Mouse (Mus musculus): ENCODE results near the gene Fxyd4. TPM values are rescaled to one million over a fixed set of nuclear protein-coding genes. Genes with fewer than 3 reads are reported as not detected.

Gene Fxyd4
- total RNA-seq, 2 experiments from 2014 or later = not detected

DNA sequence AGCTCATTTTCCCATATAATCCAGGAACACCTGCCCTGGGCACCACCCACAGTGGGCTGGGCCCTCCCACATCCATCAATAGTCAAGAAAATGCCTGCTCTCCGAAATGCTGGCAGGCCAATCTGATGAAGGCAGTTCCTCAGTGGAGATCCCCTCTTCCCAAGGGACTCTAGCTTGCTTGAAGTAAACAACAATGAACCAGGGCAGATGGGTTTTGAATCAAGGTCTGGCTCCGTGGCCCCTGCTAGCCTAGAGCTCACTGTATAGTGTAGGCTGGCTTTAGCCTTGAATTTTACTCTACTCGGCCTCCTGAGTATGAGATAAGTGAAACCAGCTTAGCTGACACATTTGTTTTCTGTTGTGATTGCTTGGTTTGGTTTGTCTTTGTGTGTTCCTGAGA, 45.1 kb downstream of the Fxyd4 start:
- no peak for DNase-seq (ENCODE audit: low spot score in 2 of 2)

DNA sequence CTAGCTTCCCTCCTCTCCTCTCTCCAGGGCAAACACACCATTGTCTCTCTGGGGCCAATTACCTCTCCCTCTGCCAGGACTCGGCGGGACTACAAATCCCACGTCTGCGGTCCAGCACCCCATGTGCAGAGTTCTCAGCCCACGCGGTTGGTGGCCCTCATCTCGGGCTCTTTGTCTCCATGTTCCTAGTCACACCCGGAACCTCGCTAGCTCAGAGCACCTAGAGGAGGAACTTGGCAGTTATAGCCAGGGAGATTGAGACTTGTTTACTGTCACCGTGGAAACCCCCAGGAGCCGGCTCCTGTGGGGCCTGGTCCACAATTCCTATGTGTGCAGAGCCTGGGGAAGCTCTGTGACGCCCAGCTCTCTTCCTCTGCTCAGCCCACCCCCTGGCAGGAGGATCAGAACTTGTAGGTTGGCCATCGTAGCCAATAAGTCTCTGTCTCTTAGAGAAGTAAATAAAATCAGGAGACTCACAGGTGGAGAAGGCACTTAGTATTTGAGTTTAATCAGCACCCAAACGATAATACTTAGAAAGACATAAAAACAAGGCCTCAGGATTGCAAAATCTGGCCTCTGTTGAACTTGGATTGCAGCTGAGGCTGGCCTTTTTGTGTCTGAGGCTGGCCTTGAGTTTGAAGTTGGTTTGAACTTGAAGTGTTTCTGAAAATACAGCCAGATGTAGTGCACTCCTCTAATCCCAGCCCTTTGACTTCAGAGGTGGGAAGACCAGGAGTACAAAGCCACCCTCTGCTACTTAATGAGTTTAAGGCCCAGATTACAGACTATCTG, 45.9 kb downstream of the Fxyd4 start:
- no peak for DNase-seq (ENCODE audit: low spot score in 2 of 2)

- no peak for DNase-seq (ENCODE audit: low spot score in 2 of 2)
Measured at GRCm38 (mm10) chr6:117890257-117890656, 47.2 kb downstream of the Fxyd4 start.

- no peak for DNase-seq (ENCODE audit: low spot score in 2 of 2)
Measured at GRCm38 (mm10) chr6:117888642-117889096, 48.8 kb downstream of the Fxyd4 start.

DNA sequence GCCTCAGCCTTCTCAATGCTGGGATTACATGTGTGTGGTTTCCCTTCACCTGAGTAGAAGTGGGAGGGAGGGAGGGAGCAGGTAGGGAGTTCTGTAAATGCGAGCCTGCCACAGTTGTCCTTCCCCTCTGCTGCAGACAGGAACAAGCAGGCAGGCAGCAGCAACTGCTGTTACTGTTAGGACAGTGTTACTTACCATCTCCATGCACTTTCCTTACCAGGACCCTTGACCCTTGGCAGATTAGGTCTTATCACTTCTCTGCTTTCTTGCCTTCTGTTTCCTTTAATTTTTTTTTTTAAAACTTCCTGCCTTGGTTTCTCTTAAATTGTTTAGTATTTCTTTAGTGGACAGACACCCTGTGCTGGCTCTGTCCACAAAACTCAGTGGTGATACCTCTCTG, 49.5 kb downstream of the Fxyd4 start:
- DNase-seq (ENCODE audit: low spot score in 2 of 2) = no peak

DNA sequence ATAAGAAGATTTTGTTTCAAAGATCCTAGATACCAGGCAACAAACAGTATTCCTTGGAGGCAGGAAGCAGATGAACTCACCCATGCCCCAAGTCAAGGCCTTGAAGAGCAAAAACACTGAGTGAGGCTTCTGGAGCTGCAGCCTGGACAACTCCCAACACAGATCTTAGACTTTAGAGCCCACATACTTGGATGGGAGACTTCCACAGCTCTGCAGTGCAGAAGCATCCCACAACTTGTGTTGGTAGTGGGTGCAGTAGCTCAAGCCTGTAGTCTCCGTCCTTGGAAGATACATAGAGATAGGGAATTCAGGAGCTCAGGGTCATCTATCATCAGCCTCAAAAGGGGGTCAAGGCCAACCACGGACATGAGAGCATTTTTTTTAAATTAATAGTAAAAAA, 51.5 kb downstream of the Fxyd4 start:
- DNase-seq (ENCODE audit: low spot score in 2 of 2) = no peak

Small RNAs within 50 kb of the gene (microRNA-seq; reads per million reads assigned to microRNA genes)
- gene Gm25535 = not detected

Other genes with a start within 250 kb of the Fxyd4 start
- 10 to 100 TPM; 41.5 to 41.8 TPM for gene Zfp637, start 96.5 kb downstream of the Fxyd4 start, total RNA-seq (2021)
- 1 to 10 TPM in 1 of 2 experiments, under 1 TPM in 1; 0.80 to 1.2 TPM for gene Zfp239, start 75.6 kb downstream of the Fxyd4 start, total RNA-seq (2021)
- gene Hnrnpf, start 37.4 kb downstream of the Fxyd4 start, total RNA-seq (2021) = 100 to 1,000 TPM; 299 to 333 TPM
- gene Rasgef1a, start 73.7 kb upstream of the Fxyd4 start, total RNA-seq (2021) = under 1 TPM; 0.65 to 0.69 TPM
- 10 to 100 TPM; 19.4 to 22.8 TPM for gene Csgalnact2, start 201.4 kb upstream of the Fxyd4 start, total RNA-seq (2021)